Mouse (Mus musculus) thymus, postnatal 10 days (tissue): Measurements from ENCODE around the gene Ssh2.

ENCODE experiments used
- DNase-seq, 2 experiments: peaks; one replicate each; pipeline ENCODE4 v3.0.0; 2021; ENCODE audit warnings: low spot score in 2 of 2

Gene Ssh2

GRCm38 (mm10) chr11:77462283-77463100 lies 246.4 kb downstream of the Ssh2 start, which contains the start of gene Coro6:
TSS of gene Coro6 (plus strand) at chr11:77462411.
- no peak for DNase-seq

- DNase-seq, result no peak
Measured at GRCm38 (mm10) chr11:77463101-77463445, 247.0 kb downstream of the Ssh2 start.

- DNase-seq, result no peak
Measured at GRCm38 (mm10) chr11:77463786-77464185, 247.7 kb downstream of the Ssh2 start.

- DNase-seq, result no peak
Measured at GRCm38 (mm10) chr11:77464684-77465083, 248.6 kb downstream of the Ssh2 start.

GRCm38 (mm10) chr11:77465111-77465510 lies 249.0 kb downstream of the Ssh2 start:
- no peak for DNase-seq

GRCm38 (mm10) chr11:77466544-77466943 lies 250.5 kb downstream of the Ssh2 start:
- no peak for DNase-seq

GRCm38 (mm10) chr11:77467157-77467556 lies 251.1 kb downstream of the Ssh2 start:
- DNase-seq, result peak; percentile 81 to 91

- DNase-seq, result peak; percentile 73 to 92
Measured at GRCm38 (mm10) chr11:77467784-77468183, 251.7 kb downstream of the Ssh2 start.

- DNase-seq, result no peak
Measured at GRCm38 (mm10) chr11:77468397-77468796, 252.3 kb downstream of the Ssh2 start.

- DNase-seq, result no peak
Measured at GRCm38 (mm10) chr11:77471407-77471806, 255.3 kb downstream of the Ssh2 start.

- DNase-seq, result no peak
Measured at GRCm38 (mm10) chr11:77472775-77473174, 256.7 kb downstream of the Ssh2 start.

- DNase-seq, result no peak
Measured at GRCm38 (mm10) chr11:77476216-77476615, 260.1 kb downstream of the Ssh2 start.

- no peak for DNase-seq
Measured at GRCm38 (mm10) chr11:77476895-77477294, 260.8 kb downstream of the Ssh2 start.

- no peak for DNase-seq
Measured at GRCm38 (mm10) chr11:77483043-77483442, 267.0 kb downstream of the Ssh2 start.

GRCm38 (mm10) chr11:77483510-77484255 lies 267.6 kb downstream of the Ssh2 start:
- DNase-seq, result peak; percentile 69 to 71

GRCm38 (mm10) chr11:77485229-77485628 lies 269.1 kb downstream of the Ssh2 start:
- DNase-seq, result no peak

- DNase-seq, result no peak
Measured at GRCm38 (mm10) chr11:77486798-77487197, 270.7 kb downstream of the Ssh2 start.

GRCm38 (mm10) chr11:77488771-77489581 lies 272.9 kb downstream of the Ssh2 start:
- DNase-seq, result no peak

GRCm38 (mm10) chr11:77489591-77490235 lies 273.6 kb downstream of the Ssh2 start, which contains the start of gene Ankrd13b:
TSS of gene Ankrd13b (minus strand) at chr11:77489678.
- peak; percentile 47 to 55 for DNase-seq

- DNase-seq, result no peak
Measured at GRCm38 (mm10) chr11:77490451-77490850, 274.4 kb downstream of the Ssh2 start.

- peak; percentile 89 to 98 for DNase-seq
Measured at GRCm38 (mm10) chr11:77491123-77491501, 275.0 kb downstream of the Ssh2 start.
